Mouse (Mus musculus) embryonic fibroblast, embryonic 13.5 days (primary cell): ENCODE measurements at regions not wholly inside any gene's neighbourhood (a gene's known extent, or its start where the extent isn't known, plus 50 kb on each side); places are given as distances from the start of the nearest gene placed in this dataset.

Experiments
- CTCF ChIP-seq: IDR thresholded peaks from 2 replicates; pipeline ENCODE4 v1.5.1; 2011; ENCODE audit warnings: mild to moderate bottlenecking, control low read depth, low read length, moderate library complexity, borderline replicate concordance; ENCODE audit not compliant: insufficient read depth
- POLR2A ChIP-seq: IDR thresholded peaks from 2 replicates; pipeline ENCODE4 v1.6.1; 2011; ENCODE audit warnings: low read depth, mild to moderate bottlenecking, control low read depth, low read length, moderate library complexity

DNA sequence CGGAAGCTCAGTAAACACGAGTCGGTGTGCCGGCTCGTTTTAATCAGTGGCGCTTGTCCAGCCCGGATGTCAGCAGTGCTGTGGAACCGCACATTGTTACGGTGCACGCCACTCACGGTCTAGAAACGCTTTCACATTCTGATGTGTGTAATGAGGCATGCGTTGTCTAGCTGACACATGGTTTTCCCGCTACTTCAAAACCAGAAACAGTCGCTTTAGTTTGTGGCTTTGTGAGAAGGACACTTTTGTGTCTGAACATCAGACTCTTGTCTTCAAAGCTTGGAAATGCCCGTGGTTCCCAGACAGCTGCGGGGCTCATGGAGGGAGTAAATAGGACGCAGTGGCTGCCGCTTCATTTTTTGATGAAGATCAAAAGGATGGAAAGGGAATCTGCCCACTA lies 77.0 kb upstream of the Lgr5 start:
- TF ChIP-seq POLR2A = no peak
- TF ChIP-seq CTCF = no peak
